ENCODE assay signal across 11 mouse cellular contexts in the genomic region with DNA sequence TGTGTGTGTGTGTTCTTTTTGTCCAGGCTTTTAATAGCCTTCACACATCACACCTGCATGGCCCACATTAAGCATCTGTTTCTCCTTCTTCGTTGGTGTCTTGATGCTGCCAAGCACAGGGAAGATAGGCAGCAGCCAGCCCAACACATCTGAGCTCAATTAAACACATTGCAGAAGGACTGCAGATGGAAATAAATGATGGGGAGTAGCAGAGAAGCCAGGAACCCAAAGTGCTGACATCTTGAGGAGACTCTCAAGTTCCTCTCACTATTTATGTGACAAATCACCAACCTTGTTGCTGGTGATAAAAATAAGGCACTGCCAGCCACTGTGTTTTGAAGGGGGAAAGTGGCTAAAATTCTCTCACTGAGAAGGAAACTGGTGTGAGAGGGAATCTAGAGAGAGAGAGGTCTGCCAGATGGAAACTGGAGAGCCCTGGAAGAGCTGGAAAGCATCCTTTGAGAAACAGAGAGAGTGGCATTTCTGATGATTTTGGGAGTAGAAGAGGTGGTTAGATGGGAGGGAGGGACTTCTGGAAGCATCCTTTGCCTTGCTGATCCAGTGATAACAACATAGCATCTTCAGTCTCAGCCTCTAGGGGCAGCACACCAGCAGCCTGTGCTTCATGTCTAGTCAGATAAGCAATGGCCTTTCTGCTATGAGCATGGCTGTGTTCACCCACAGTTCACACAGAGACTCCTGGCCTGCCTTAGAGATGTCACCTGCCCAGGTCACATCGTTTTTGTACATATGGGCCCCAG.
A peak's percentile ranks its signal among the peaks of the same experiment; 100 is the strongest.
DNase-seq lines count a peak whose midpoint lies in the region; ATAC-seq and TF ChIP-seq lines count a peak whose summit lies in the region.
"Had no signal": no experiment of that assay in that cellular context is flagged by ENCODE, and none has a peak within 500 bp of the region (broad histone marks: within the 10 kb centered on the region; RNA-seq: fewer than 3 reads in every experiment).

No protein-coding gene starts in this region.

- no peaks in the 10 kb centered on the region for H3K27me3 ChIP-seq in hindbrain, postnatal 0 days (ENCODE audit: insufficient read depth, low read length)
- H3K27me3 ChIP-seq in hindbrain, embryonic 14.5 days (ENCODE audit: control insufficient read depth, insufficient read depth, low read length) = no peaks in the 10 kb centered on the region
- H3K27me3 ChIP-seq in CH12.LX (replicated peaks) = no peaks in the 10 kb centered on the region

- H3K4me2 ChIP-seq in hindbrain, postnatal 0 days (ENCODE audit: low read depth, low read length) = no peak overlapping the region
- no peak overlapping the region for H3K4me2 ChIP-seq in hindbrain, embryonic 14.5 days (replicated peaks)
- no peak overlapping the region for H3K4me2 ChIP-seq in CH12.LX (ENCODE audit: insufficient read depth, low read depth, poor library complexity, severe bottlenecking)

- H3K79me2 ChIP-seq in CH12.LX (replicated peaks; ENCODE audit: control insufficient read depth, extremely low read depth, insufficient read depth, poor library complexity, severe bottlenecking) = no peaks in the 10 kb centered on the region

- H3K36me3 ChIP-seq in hindbrain, postnatal 0 days (ENCODE audit: insufficient read depth, low read length) = no peaks in the 10 kb centered on the region
- H3K36me3 ChIP-seq in hindbrain, embryonic 14.5 days (replicated peaks; ENCODE audit: control insufficient read depth, insufficient read depth) = no peaks in the 10 kb centered on the region
- H3K36me3 ChIP-seq in CH12.LX (replicated peaks in 1 of 2; ENCODE audit: control insufficient read depth in 1 of 2, insufficient read depth in 1 of 2, low read length in 1 of 2) = no peaks in the 10 kb centered on the region
- H3K36me3 ChIP-seq: G1E had no signal

- TF ChIP-seq CTCF in hindbrain, postnatal 0 days (IDR thresholded peaks at IDR 0.05; ENCODE audit: low read depth) = peak; percentile 67
- no peak for TF ChIP-seq CTCF in CH12.LX (conservative IDR thresholded peaks at IDR 0.05 in 1 of 2, IDR thresholded peaks at IDR 0.05 in 1 of 2; ENCODE audit: low read depth in 2 of 2, low read length in 2 of 2)
- TF ChIP-seq CTCF in cortical plate, adult 2 months (IDR thresholded peaks at IDR 0.05; ENCODE audit: extremely low read depth, insufficient read depth, low read length) = peak; percentile 49

- ATAC-seq in hindbrain, postnatal 0 days = no peak
- ATAC-seq in hindbrain, embryonic 14.5 days (ENCODE audit: low FRiP score) = no peak

- WGBS in hindbrain, postnatal 0 days = 57% methylated on average over 2 of the region's 2 CpGs
- WGBS in hindbrain, embryonic 14.5 days = 64% methylated on average over 2 of the region's 2 CpGs

- in situ Hi-C loops in CH12.LX (cut with MboI; ENCODE audit: low pct_ligation_motif_present, low pct_unique_long_range_greater_than_20kb, low sequenced_read_pairs) = no loop called here

- no peak overlapping the region for H3K4me3 ChIP-seq in hindbrain, postnatal 0 days (ENCODE audit: low read length)
- H3K4me3 ChIP-seq in hindbrain, embryonic 14.5 days (replicated peaks; ENCODE audit: low read length) = no peak overlapping the region
- no peak overlapping the region for H3K4me3 ChIP-seq in CH12.LX (replicated peaks in 1 of 3; ENCODE audit: low read depth in 2 of 3, low read length in 2 of 3, poor library complexity in 1 of 3)
- H3K4me3 ChIP-seq in cortical plate, adult 2 months (ENCODE audit: insufficient read depth, low read length) = no peak overlapping the region

- peak; percentile 44 for DNase-seq in hindbrain, postnatal 0 days (ENCODE audit: low spot score)
- DNase-seq in hindbrain, embryonic 14.5 days (ENCODE audit: low spot score) = no peak
- peak; percentile 8 for DNase-seq in CH12.LX (ENCODE audit: extremely low read depth)
- DNase-seq in left cerebral cortex, postnatal 14 days (ENCODE audit: low spot score in 2 of 2) = peak; percentile 27 to 65
- DNase-seq in adrenal gland, postnatal 4 days (ENCODE audit: low spot score in 2 of 2) = no peak
- no peak for DNase-seq in thymus, postnatal 36 days
- DNase-seq in thymus, postnatal 4 days = no peak
- DNase-seq: adrenal gland, adult 8-10 months; lung, adult 2 months had no signal

- no peak for TF ChIP-seq EP300 in CH12.LX (IDR thresholded peaks at IDR 0.05; ENCODE audit: low read length)

- intact Hi-C loops in left cerebral cortex, postnatal 14 days (cut with DNase I) = loop anchor here (10.0 kb wide), 1 partner anchor 116 kb away; no protein-coding TSS in a partner anchor

- H3K9me3 ChIP-seq in hindbrain, postnatal 0 days (ENCODE audit: low read length) = no peaks in the 10 kb centered on the region
- H3K9me3 ChIP-seq in hindbrain, embryonic 14.5 days (ENCODE audit: control insufficient read depth, low read length) = no peaks in the 10 kb centered on the region
- H3K9me3 ChIP-seq in CH12.LX (replicated peaks; ENCODE audit: low read length) = peaks cover 38% of the 10 kb centered on the region

- H3K4me1 ChIP-seq in hindbrain, postnatal 0 days (ENCODE audit: insufficient read depth, low read length) = no peaks in the 10 kb centered on the region
- H3K4me1 ChIP-seq in hindbrain, embryonic 14.5 days (replicated peaks; ENCODE audit: control insufficient read depth, insufficient read depth, low read length) = no peaks in the 10 kb centered on the region
- no peaks in the 10 kb centered on the region for H3K4me1 ChIP-seq in CH12.LX (ENCODE audit: control insufficient read depth in 1 of 2, insufficient read depth in 2 of 2)
- H3K4me1 ChIP-seq in cortical plate, adult 2 months (ENCODE audit: control insufficient read depth, insufficient read depth, low read length) = peaks cover 12% of the 10 kb centered on the region

- H3K27ac ChIP-seq in hindbrain, postnatal 0 days = no peak overlapping the region
- no peak overlapping the region for H3K27ac ChIP-seq in hindbrain, embryonic 14.5 days
- H3K27ac ChIP-seq in CH12.LX (ENCODE audit: insufficient read depth, low read depth) = no peak overlapping the region
- no peak overlapping the region for H3K27ac ChIP-seq in cortical plate, adult 2 months (ENCODE audit: insufficient read depth, low read length)

- no peak overlapping the region for H3K9ac ChIP-seq in hindbrain, postnatal 0 days (replicated peaks; ENCODE audit: low read length)
- no peak overlapping the region for H3K9ac ChIP-seq in hindbrain, embryonic 14.5 days
- no peak overlapping the region for H3K9ac ChIP-seq in CH12.LX (ENCODE audit: insufficient read depth, low read depth)

- dilution Hi-C loops in CH12.LX (cut with MboI; ENCODE audit: extremely low pct_ligation_motif_present, extremely low pct_unique_long_range_greater_than_20kb, low sequenced_read_pairs) = no loop called here

- TF ChIP-seq POLR2A in CH12.LX (IDR thresholded peaks at IDR 0.05; ENCODE audit: low read depth, low read length) = no peak
- no peak for TF ChIP-seq POLR2A in cortical plate, adult 2 months (IDR thresholded peaks at IDR 0.05; ENCODE audit: extremely low read depth, insufficient read depth, low read length)

- no peak; the same call in 1 of the 2 replicates for TF ChIP-seq RAD21 in CH12.LX (IDR thresholded peaks at IDR 0.05; ENCODE audit: low read depth, low read length)

TF ChIP-seq in CH12.LX, 34 proteins besides CTCF, POLR2A, EP300 and RAD21:
- no peak for TF ChIP-seq KAT2A (IDR thresholded peaks at IDR 0.05; ENCODE audit: insufficient replicate concordance, low read length)
- no peak for TF ChIP-seq MEF2A (IDR thresholded peaks at IDR 0.05; ENCODE audit: borderline replicate concordance, low read depth, low read length)
- TF ChIP-seq E2F4 (IDR thresholded peaks at IDR 0.05; ENCODE audit: insufficient replicate concordance, low read depth, low read length) = no peak
- no peak for TF ChIP-seq MAZ (IDR thresholded peaks at IDR 0.05; ENCODE audit: low read depth, low read length)
- TF ChIP-seq CHD1 (IDR thresholded peaks at IDR 0.05; ENCODE audit: low read depth, low read length) = no peak
- TF ChIP-seq CHD2 (IDR thresholded peaks at IDR 0.05; ENCODE audit: low read length) = no peak
- TF ChIP-seq USF1 (IDR thresholded peaks at IDR 0.05; ENCODE audit: low read depth, low read length) = no peak
- TF ChIP-seq JUN (IDR thresholded peaks at IDR 0.05; ENCODE audit: insufficient read depth, low read depth, low read length) = no peak
- TF ChIP-seq TBP (conservative IDR thresholded peaks at IDR 0.05; ENCODE audit: low read depth, low read length) = no peak
- no peak for TF ChIP-seq ZKSCAN1 (IDR thresholded peaks at IDR 0.05; ENCODE audit: borderline replicate concordance, low read depth, low read length)
- no peak for TF ChIP-seq ZNF384 (IDR thresholded peaks at IDR 0.05; ENCODE audit: low read depth, low read length)
- no peak for TF ChIP-seq MAFK (IDR thresholded peaks at IDR 0.05; ENCODE audit: insufficient replicate concordance, low read length)
- no peak for TF ChIP-seq USF2 (conservative IDR thresholded peaks at IDR 0.05; ENCODE audit: low read depth, low read length)

Comparison
In these comparisons a context has a peak if more than half of its experiments do, and no peak if none do; other contexts are left out.
1. DNase-seq: peak in hindbrain, postnatal 0 days (single experiment), CH12.LX (single experiment) and left cerebral cortex, postnatal 14 days (2 of 2); none in hindbrain, embryonic 14.5 days (single experiment), adrenal gland, postnatal 4 days (0 of 2), thymus, postnatal 36 days (0 of 2) and thymus, postnatal 4 days (single experiment).
2. CTCF ChIP-seq: peak in hindbrain, postnatal 0 days (single experiment) and cortical plate, adult 2 months (single experiment); none in CH12.LX (0 of 2).